Mouse (Mus musculus) thymus, adult 2 months (tissue): ENCODE results near the gene Eri3.

Experiments used
- CTCF ChIP-seq: fragments of 200-500 bp; IDR thresholded peaks from 2 replicates; pipeline ENCODE4 v1.5.1; 2012; ENCODE audit warnings: mild to moderate bottlenecking, control low read depth, low read length, moderate library complexity, borderline replicate concordance; ENCODE audit not compliant: control insufficient read depth, poor library complexity, insufficient read depth; ENCODE audit errors: extremely low read depth
- POLR2A ChIP-seq: fragments of 200-500 bp; IDR thresholded peaks from 2 replicates; pipeline ENCODE4 v1.6.1; 2012; ENCODE audit warnings: mild to moderate bottlenecking, low read length, control low read depth, moderate library complexity; ENCODE audit not compliant: control insufficient read depth, poor library complexity, insufficient read depth; ENCODE audit errors: extremely low read depth

GRCm38 (mm10) chr4:117613153-117613773 is 63.1 kb downstream of the Eri3 start:
- TF ChIP-seq CTCF (no peak), POLR2A (no peak)
